Mouse (Mus musculus): ENCODE results near the gene Gm973.

DNA sequence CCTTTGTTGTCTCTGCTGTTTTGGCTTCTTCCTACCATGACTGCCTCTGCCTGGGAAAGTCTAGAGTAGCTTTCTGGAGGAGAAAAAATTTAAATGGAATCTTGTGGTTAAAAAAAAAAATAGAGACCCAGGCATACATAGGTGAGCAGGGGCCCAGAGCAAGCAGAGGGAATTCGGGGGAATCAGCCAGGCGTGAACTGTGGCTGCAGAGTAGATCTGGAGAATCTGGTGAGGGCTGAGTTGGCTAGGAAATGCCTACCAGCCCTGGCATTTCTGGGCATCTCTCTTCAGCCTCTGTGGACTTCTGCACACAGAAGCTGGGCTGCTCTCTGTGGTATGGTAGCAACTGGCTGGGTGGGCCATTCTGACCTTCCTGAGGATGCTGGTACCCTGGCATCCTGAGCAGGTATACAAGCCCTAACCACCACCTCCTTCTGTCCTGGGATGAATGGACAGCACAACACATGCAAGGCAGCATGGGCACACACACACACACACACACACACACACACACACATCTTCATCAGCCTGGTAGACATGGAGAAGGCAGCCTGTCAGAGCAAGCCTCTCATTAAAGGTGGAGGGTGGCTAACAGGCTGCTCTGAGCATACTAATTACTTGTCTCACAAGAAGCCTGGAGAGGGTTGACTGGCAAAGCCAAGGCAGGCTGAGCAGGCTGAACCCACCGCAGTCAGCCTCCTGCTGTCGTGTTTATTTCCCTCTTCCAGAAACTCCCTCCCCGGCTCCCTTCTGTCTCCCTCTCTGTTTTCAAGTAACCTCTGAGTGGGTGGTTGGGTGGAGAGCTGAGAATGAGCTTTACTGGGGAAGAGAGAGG lies 19.1 kb downstream of the Gm973 start:
- TF ChIP-seq GATA1 (IDR thresholded peaks at IDR 0.05; ENCODE audit: low read length) (no peak), TAL1 (IDR thresholded peaks at IDR 0.05; ENCODE audit: low read length) (no peak)
